Mouse (Mus musculus) kidney, postnatal 0 days (tissue): ENCODE data around the gene Slc25a11. TPM values are rescaled to one million over a fixed set of nuclear protein-coding genes. Genes with fewer than 3 reads are reported as not detected.

Experiments used
- ATAC-seq: fragments of 200-750 bp; cut with Nextera tagmentation; replicated peaks from 2 replicates; pipeline ENCODE4 v1.8.0; 2017; ENCODE audit warnings: low read depth, moderate number of reproducible peaks, moderate TSS enrichment, moderate library complexity; ENCODE audit not compliant: low FRiP score
- DNase-seq: peaks from one replicate; pipeline ENCODE4 v3.0.0-alpha.2; 2016; ENCODE audit warnings: low spot score
- H3K27ac ChIP-seq: fragments of 300-500 bp; sonication (generic); 2 replicates; pipeline ENCODE4 v1.5.1; 2014; ENCODE audit warnings: mild to moderate bottlenecking
- H3K27me3 ChIP-seq: fragments of 300-500 bp; sonication (generic); 2 replicates; pipeline ENCODE4 v1.6.1; 2014; ENCODE audit warnings: low read length, mixed read lengths; ENCODE audit not compliant: insufficient read depth
- H3K36me3 ChIP-seq: fragments of 300-500 bp; sonication (generic); 2 replicates; pipeline ENCODE4 v1.6.1; 2014; ENCODE audit warnings: low read length, mixed read lengths; ENCODE audit not compliant: insufficient read depth
- H3K4me1 ChIP-seq: fragments of 300-500 bp; sonication (generic); replicated peaks from 2 replicates; pipeline ENCODE4 v1.6.1; 2014; ENCODE audit warnings: antibody characterized with exemption, low read length, mixed read lengths; ENCODE audit not compliant: insufficient read depth
- H3K4me2 ChIP-seq: fragments of 300-500 bp; sonication (generic); 2 replicates; pipeline ENCODE4 v1.6.1; 2014; ENCODE audit warnings: mild to moderate bottlenecking, low read length, moderate library complexity, mixed read lengths
- H3K4me3 ChIP-seq: fragments of 300-500 bp; sonication (generic); replicated peaks from 2 replicates; pipeline ENCODE4 v1.5.1; 2014; ENCODE audit warnings: low read depth, low read length
- H3K9ac ChIP-seq: fragments of 300-500 bp; sonication (generic); 2 replicates; pipeline ENCODE4 v1.6.1; 2014; ENCODE audit warnings: low read depth, low read length
- H3K9me3 ChIP-seq: fragments of 300-500 bp; sonication (generic); replicated peaks from 2 replicates; pipeline ENCODE4 v1.6.1; 2016; ENCODE audit warnings: low read length, inconsistent platforms, mixed read lengths
- CTCF ChIP-seq: IDR thresholded peaks from 2 replicates; pipeline ENCODE4 v1.5.1; 2016; ENCODE audit warnings: antibody characterized with exemption, low read depth, mild to moderate bottlenecking, moderate library complexity
- WGBS: fragments of 180-500 bp; shearing (Covaris S2); extraction: QIAGEN DNeasy Blood & Tissue Kit; methylation state at CpG from one replicate; pipeline ENCODE4 v1.1.7; 2014; 5-methylcytosine and 5-hydroxymethylcytosine counted together
- polyA plus RNA-seq: library from polyadenylated mRNA; unstranded; fragments of >200 nt; fragmentation: Nextera tagmentation; extraction: Ambion mirVana; gene quantifications from 2 replicates; pipeline ENCODE4 v1.2.1, GENCODE M21; 2015

Gene Slc25a11
- polyA plus RNA-seq, 1 experiment from 2014 or later, result 227 TPM

DNA sequence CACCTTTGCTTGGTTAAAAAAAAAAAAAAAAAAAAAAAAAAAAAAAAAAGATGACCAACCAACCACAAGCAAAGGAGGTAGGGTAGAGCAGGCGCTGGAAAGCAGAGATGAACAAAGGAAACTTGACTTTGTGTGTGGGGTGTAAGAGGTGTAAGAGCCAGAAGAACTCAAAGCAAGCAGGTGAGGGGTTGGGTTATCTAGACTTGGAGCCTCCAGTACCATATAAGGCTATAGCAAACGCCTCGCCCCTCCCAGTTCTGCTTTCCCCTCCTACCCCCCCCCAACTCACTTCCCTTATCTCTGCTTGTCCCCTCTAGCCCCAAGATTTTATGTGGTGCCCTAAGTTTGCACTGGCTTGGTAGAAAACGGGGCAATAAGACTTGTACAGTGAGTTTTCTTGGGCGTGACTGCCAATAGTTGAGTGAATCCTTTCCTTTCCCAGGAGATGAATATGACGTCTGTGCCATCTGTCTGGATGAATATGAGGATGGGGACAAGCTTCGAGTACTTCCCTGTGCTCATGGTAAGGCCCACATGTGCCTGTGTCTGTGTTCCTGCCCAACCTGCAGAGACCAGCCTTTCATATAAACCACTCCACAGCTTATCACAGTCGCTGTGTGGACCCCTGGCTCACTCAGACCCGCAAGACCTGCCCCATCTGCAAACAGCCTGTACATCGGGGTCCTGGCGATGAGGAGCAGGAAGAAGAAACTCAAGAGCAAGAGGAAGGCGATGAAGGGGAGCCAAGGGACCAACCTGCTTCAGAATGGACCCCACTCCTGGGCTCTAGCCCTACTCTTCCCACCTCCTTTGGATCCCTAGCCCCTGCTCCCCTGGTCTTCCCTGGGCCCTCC is 3.3 kb upstream of the Slc25a11 start:
- no peak for ATAC-seq
- Histone ChIP-seq H3K9me3 (no peaks in the 10 kb centered on the region), H3K27me3 (no peaks in the 10 kb centered on the region), H3K27ac (no peak overlapping the region), H3K9ac (no peak overlapping the region), H3K36me3 (peaks cover 38% of the 10 kb centered on the region), H3K4me3 (no peak overlapping the region), H3K4me1 (peaks cover 16% of the 10 kb centered on the region; the same call in 1 of the 2 replicates), H3K4me2 (peak overlapping the region; percentile 16; the same call in 1 of the 2 replicates)
- peak; percentile 5 for DNase-seq
- 72% methylated on average over 12 of the region's 12 CpGs for WGBS
- TF ChIP-seq CTCF, result no peak

DNA sequence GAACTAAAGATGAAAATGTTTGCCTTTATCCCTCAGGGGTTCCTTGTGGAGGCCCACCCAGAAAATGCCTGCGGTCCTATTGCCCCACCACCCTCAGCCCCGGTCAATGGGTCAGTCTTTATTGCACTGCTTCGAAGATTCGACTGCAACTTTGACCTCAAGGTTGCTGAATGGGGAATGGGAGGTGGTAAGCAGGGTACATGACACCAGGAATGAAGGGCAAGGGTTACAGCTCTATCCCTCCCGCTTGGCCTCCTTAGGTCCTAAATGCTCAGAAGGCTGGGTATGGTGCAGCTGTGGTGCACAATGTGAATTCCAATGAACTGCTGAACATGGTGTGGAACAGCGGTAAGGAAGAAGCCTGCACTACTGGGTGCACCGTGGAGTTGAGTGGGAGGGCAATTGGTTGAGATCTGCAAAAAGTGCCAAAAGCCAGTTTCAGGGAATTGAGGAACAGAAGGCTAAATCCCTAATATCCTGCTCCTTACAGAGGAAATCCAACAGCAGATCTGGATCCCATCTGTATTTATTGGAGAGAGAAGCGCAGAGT is 2.0 kb upstream of the Slc25a11 start:
- Histone ChIP-seq H3K4me3 (no peak overlapping the region), H3K4me2 (0 out of 2 replicates have a peak overlapping the region, but pooled peaks have one; percentile 99), H3K9me3 (no peaks in the 10 kb centered on the region), H3K4me1 (peaks cover 20% of the 10 kb centered on the region; the same call in 1 of the 2 replicates), H3K27ac (no peak overlapping the region), H3K9ac (0 out of 2 replicates have a peak overlapping the region, but pooled peaks have one; percentile 90), H3K27me3 (no peaks in the 10 kb centered on the region), H3K36me3 (peaks cover 51% of the 10 kb centered on the region)
- WGBS, result 69% methylated on average over 8 of the region's 8 CpGs
- DNase-seq, result no peak
- TF ChIP-seq CTCF, result no peak
- ATAC-seq, result no peak

DNA sequence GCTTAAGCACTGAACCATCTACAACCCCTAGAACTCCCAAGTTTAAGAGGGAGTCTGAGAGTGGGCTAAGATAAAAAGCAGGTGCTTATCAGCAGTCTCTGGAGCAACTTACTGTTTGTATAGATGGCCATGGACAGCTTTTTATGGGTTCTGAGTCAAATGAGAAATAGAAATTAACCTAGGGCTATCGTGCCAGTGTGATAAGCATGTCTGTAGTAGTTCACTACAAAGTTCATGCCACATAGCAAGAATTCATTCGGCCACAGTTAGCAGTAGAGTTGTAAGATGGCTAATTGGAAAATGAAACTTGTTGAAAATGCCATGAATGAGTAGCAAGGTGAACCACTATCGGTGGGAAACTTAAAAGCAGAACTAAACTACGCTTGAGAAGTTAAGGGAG is 1.2 kb upstream of the Slc25a11 start:
- Histone ChIP-seq H3K4me2 (peak overlapping the region; percentile 99), H3K27ac (peak overlapping the region; percentile 90; the same call in 1 of the 2 replicates), H3K9me3 (no peaks in the 10 kb centered on the region), H3K36me3 (peaks cover 55% of the 10 kb centered on the region), H3K4me1 (peaks cover 20% of the 10 kb centered on the region; the same call in 1 of the 2 replicates), H3K4me3 (peak overlapping the region; percentile 78), H3K27me3 (no peaks in the 10 kb centered on the region), H3K9ac (peak overlapping the region; percentile 90)
- TF ChIP-seq CTCF, result no peak
- DNase-seq (no peak), ATAC-seq (no peak)
- WGBS, result 64% methylated on average over 4 of the region's 4 CpGs

- DNase-seq, result no peak
- Histone ChIP-seq H3K36me3 (peaks cover 55% of the 10 kb centered on the region), H3K27me3 (no peaks in the 10 kb centered on the region), H3K4me1 (peaks cover 19% of the 10 kb centered on the region; the same call in 1 of the 2 replicates), H3K4me2 (peak overlapping the region; percentile 99), H3K4me3 (peak overlapping the region; percentile 78), H3K9me3 (no peaks in the 10 kb centered on the region), H3K9ac (peak overlapping the region; percentile 90), H3K27ac (peak overlapping the region; percentile 90)
- WGBS, result 4% methylated on average over 28 of the region's 28 CpGs
- TF ChIP-seq CTCF, result no peak
- no peak for ATAC-seq
Observed at GRCm38 (mm10) chr11:70647716-70648420, 589 bp upstream of the Slc25a11 start.

GRCm38 (mm10) chr11:70646259-70646555 is 1.1 kb downstream of the Slc25a11 start:
- Histone ChIP-seq H3K9ac (peak overlapping the region; percentile 84), H3K9me3 (no peaks in the 10 kb centered on the region), H3K4me3 (peak overlapping the region; percentile 78), H3K4me2 (peak overlapping the region; percentile 75), H3K27me3 (no peaks in the 10 kb centered on the region), H3K27ac (peak overlapping the region; percentile 89), H3K4me1 (peaks cover 8% of the 10 kb centered on the region; the same call in 1 of the 2 replicates), H3K36me3 (peaks cover 44% of the 10 kb centered on the region)
- TF ChIP-seq CTCF, result no peak
- 7% methylated on average over 3 of the region's 3 CpGs for whole genome bisulfite sequencing
- peak; percentile 2 for ATAC-seq
- no peak for DNase-seq
